Mouse (Mus musculus) brain, embryonic 14.5 days (tissue): ENCODE data around the gene Hist1h2be.

ENCODE experiments used
- CTCF ChIP-seq: fragments of 200-500 bp; IDR thresholded peaks from 2 replicates; pipeline ENCODE4 v1.5.1; 2012; ENCODE audit warnings: inconsistent platforms, mild to moderate bottlenecking, moderate library complexity, borderline replicate concordance; ENCODE audit not compliant: insufficient read depth, insufficient read length; ENCODE audit errors: extremely low read depth
- POLR2A ChIP-seq: fragments of 200-500 bp; IDR thresholded peaks from 2 replicates; pipeline ENCODE4 v1.6.1; 2012; ENCODE audit warnings: mild to moderate bottlenecking, inconsistent platforms, borderline replicate concordance; ENCODE audit not compliant: poor library complexity, insufficient read depth, insufficient read length, severe bottlenecking; ENCODE audit errors: extremely low read depth

DNA sequence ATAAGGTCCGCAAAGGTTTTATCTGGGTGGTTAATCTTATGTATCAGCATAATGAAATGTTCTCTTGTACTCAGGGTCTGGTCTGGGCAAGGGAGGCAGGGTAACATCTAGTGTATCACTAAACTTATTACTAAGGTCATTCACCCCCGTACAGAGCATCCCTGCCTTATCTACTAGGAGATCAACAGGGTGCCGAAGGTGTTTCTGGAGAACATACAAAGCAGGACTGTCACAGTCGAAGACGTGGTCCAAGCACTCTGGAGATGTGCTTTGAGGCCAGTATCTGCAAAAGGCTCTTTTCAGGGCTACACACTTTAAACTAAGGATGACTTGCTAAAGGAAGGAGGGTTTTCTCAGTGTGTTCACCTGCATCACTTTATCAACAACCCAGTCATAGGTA, 74.2 kb downstream of the Hist1h2be start:
- no peak for TF ChIP-seq CTCF
- TF ChIP-seq POLR2A, result no peak
